Mouse (Mus musculus): ENCODE measurements at regions not wholly inside any gene's neighbourhood (a gene's known extent, or its start where the extent isn't known, plus 50 kb on each side); places are given as distances from the start of the nearest gene placed in this dataset.

- no peak for DNase-seq
Measured at GRCm38 (mm10) chr17:85932360-85933132, 212.4 kb downstream of the Srbd1 start.

- no peak for DNase-seq
Measured at GRCm38 (mm10) chr17:85931955-85932354, 213.0 kb downstream of the Srbd1 start.

GRCm38 (mm10) chr17:85930789-85931188 is 214.2 kb downstream of the Srbd1 start:
- no peak for DNase-seq

- DNase-seq: no peak
Measured at GRCm38 (mm10) chr17:85930331-85930730, 214.6 kb downstream of the Srbd1 start.

- no peak for DNase-seq
Measured at GRCm38 (mm10) chr17:85929699-85930286, 215.2 kb downstream of the Srbd1 start.

GRCm38 (mm10) chr17:85928543-85928942 is 216.4 kb downstream of the Srbd1 start:
- no peak for DNase-seq

GRCm38 (mm10) chr17:85927261-85927660 is 217.7 kb downstream of the Srbd1 start:
- DNase-seq: no peak

- DNase-seq: no peak
Measured at GRCm38 (mm10) chr17:85926044-85926443, 218.9 kb downstream of the Srbd1 start.

GRCm38 (mm10) chr17:85921219-85921673 is 223.7 kb downstream of the Srbd1 start:
- DNase-seq: no peak

GRCm38 (mm10) chr17:85919868-85920267 is 225.1 kb downstream of the Srbd1 start:
- DNase-seq: no peak

GRCm38 (mm10) chr17:85915870-85916269 is 227.8 kb upstream of the Six2 start:
- no peak for DNase-seq

GRCm38 (mm10) chr17:85914062-85914461 is 226.0 kb upstream of the Six2 start:
- DNase-seq: no peak

GRCm38 (mm10) chr17:85908709-85909108 is 220.6 kb upstream of the Six2 start:
- DNase-seq: no peak

GRCm38 (mm10) chr17:85906597-85907187 is 218.6 kb upstream of the Six2 start:
- DNase-seq: no peak

- DNase-seq: no peak
Measured at GRCm38 (mm10) chr17:85902575-85902974, 214.5 kb upstream of the Six2 start.

GRCm38 (mm10) chr17:85899096-85899495 is 211.0 kb upstream of the Six2 start:
- DNase-seq: no peak

GRCm38 (mm10) chr17:85895978-85896377 is 207.9 kb upstream of the Six2 start:
- no peak for DNase-seq

- DNase-seq: peak; percentile 26
Measured at GRCm38 (mm10) chr17:85891243-85891642, 203.2 kb upstream of the Six2 start.

GRCm38 (mm10) chr17:85889746-85890532 is 201.9 kb upstream of the Six2 start:
- DNase-seq: no peak

GRCm38 (mm10) chr17:85888568-85889398 is 200.7 kb upstream of the Six2 start:
- DNase-seq: no peak

- DNase-seq: no peak
Measured at GRCm38 (mm10) chr17:85886675-85887074, 198.6 kb upstream of the Six2 start.

- DNase-seq: no peak
Measured at GRCm38 (mm10) chr17:85886237-85886636, 198.2 kb upstream of the Six2 start.
